Comparison of ENCODE assay signal across 28 mouse cellular contexts in the genomic region with DNA sequence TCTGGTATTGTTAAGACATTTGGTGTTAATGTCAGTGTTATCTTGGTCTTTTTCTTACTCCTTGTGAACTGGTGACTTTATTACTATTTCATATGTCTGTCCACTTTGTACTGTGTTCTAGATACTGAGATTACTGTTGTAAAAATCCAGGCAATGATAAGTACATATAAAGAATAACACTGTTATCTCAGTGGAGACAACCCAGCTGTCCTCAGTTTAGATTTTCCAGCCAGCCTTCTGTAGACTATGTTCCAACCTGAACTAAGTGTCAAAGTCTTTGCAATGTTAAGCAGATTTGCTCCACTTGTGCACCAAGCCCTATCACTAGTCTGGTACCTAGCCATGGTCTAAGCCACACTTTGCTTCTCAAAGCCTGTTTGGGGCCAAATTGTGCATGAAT.
DNase-seq lines count a peak whose midpoint lies in the region; ATAC-seq and TF ChIP-seq lines count a peak whose summit lies in the region.
"Had no signal": no experiment of that assay in that cellular context is flagged by ENCODE, and none has a peak within 500 bp of the region (broad histone marks: within the 10 kb centered on the region; RNA-seq: fewer than 3 reads in every experiment).

No protein-coding gene starts in this region.

- peak overlapping the region; percentile 92 for H3K27ac ChIP-seq in gastrocnemius, adult 2 months
- H3K27ac ChIP-seq in heart, embryonic 13.5 days (replicated peaks), result peak overlapping the region; percentile 91; the same call in 1 of the 2 replicates
- H3K27ac ChIP-seq in layer of hippocampus, adult 2 months, result peak overlapping the region; percentile 69
- H3K27ac ChIP-seq: embryonic facial prominence, embryonic 10.5 days; forebrain, embryonic 15.5 days; hindbrain, embryonic 10.5 days; limb, embryonic 10.5 days; macrophage; midbrain, embryonic 15.5 days; neural tube, embryonic 12.5 days had no signal

- no peak for DNase-seq in gastrocnemius, adult 2 months
- DNase-seq in gastrocnemius, postnatal 14 days, result no peak
- DNase-seq in heart, adult 8-10 months (ENCODE audit: low spot score), result no peak
- no peak for DNase-seq in layer of hippocampus, adult 2 months (ENCODE audit: low spot score in 2 of 2)
- no peak for DNase-seq in layer of hippocampus, adult 9-11 months
- DNase-seq in frontal cortex, postnatal 14 days (ENCODE audit: low spot score in 2 of 2), result no peak
- DNase-seq: adrenal gland, adult 8-10 months; cerebellum, adult 11-12 months; cerebellum, postnatal 10 days; gastrocnemius, postnatal 25 days; kidney, adult 8-10 months; kidney, postnatal 4 days; liver; liver, postnatal 0 days; right cerebral cortex, postnatal 14 days; spleen, adult 18-20 months; thymus, postnatal 14 days had no signal

- H3K9me3 ChIP-seq in heart, embryonic 13.5 days, result no peaks in the 10 kb centered on the region
- H3K9me3 ChIP-seq: embryonic facial prominence, embryonic 10.5 days; forebrain, embryonic 15.5 days; hindbrain, embryonic 10.5 days; limb, embryonic 10.5 days; midbrain, embryonic 15.5 days; neural tube, embryonic 12.5 days had no signal

- no peak overlapping the region for H3K9ac ChIP-seq in heart, embryonic 13.5 days
- H3K9ac ChIP-seq: forebrain, embryonic 15.5 days; liver, postnatal 0 days; midbrain, embryonic 15.5 days; neural tube, embryonic 12.5 days had no signal

- no peaks in the 10 kb centered on the region for H3K27me3 ChIP-seq in heart, embryonic 13.5 days (replicated peaks)
- H3K27me3 ChIP-seq: forebrain, embryonic 15.5 days; midbrain, embryonic 15.5 days; neural tube, embryonic 12.5 days had no signal

- no peaks in the 10 kb centered on the region for H3K36me3 ChIP-seq in heart, embryonic 13.5 days
- H3K36me3 ChIP-seq: embryonic facial prominence, embryonic 10.5 days; forebrain, embryonic 15.5 days; hindbrain, embryonic 10.5 days; limb, embryonic 10.5 days; midbrain, embryonic 15.5 days; neural tube, embryonic 12.5 days had no signal

- no peak for ATAC-seq in heart, embryonic 13.5 days (ENCODE audit: extremely low read depth, insufficient number of reproducible peaks, low FRiP score, low TSS enrichment)
- ATAC-seq: activated CD4-positive, CD25-positive, alpha-beta regulatory T cell, adult 4 months; forebrain, embryonic 15.5 days; hindbrain, embryonic 16.5 days; liver, postnatal 0 days; lung, postnatal 0 days; midbrain, embryonic 15.5 days had no signal

- H3K4me1 ChIP-seq in heart, embryonic 13.5 days, result peaks cover 72% of the 10 kb centered on the region
- H3K4me1 ChIP-seq: embryonic facial prominence, embryonic 10.5 days; limb, embryonic 10.5 days had no signal

- TF ChIP-seq CTCF in gastrocnemius, adult 2 months (IDR thresholded peaks at IDR 0.05), result no peak
- TF ChIP-seq CTCF in layer of hippocampus, adult 2 months (conservative IDR thresholded peaks at IDR 0.05), result no peak

- no peak overlapping the region for H3K4me3 ChIP-seq in gastrocnemius, adult 2 months
- no peak overlapping the region for H3K4me3 ChIP-seq in heart, embryonic 13.5 days
- H3K4me3 ChIP-seq in layer of hippocampus, adult 2 months, result no peak overlapping the region
- H3K4me3 ChIP-seq: embryonic facial prominence, embryonic 10.5 days; forebrain, embryonic 15.5 days; hindbrain, embryonic 10.5 days; limb, embryonic 10.5 days; midbrain, embryonic 15.5 days; neural tube, embryonic 12.5 days had no signal

- intact Hi-C loops in gastrocnemius, adult 2 months (cut with DNase I), result no loop called here
- intact Hi-C loops in gastrocnemius, postnatal 14 days (cut with DNase I; ENCODE audit: low total_unique reads), result no loop called here

- no peak overlapping the region for H3K4me2 ChIP-seq in heart, embryonic 13.5 days
- H3K4me2 ChIP-seq: forebrain, embryonic 15.5 days; midbrain, embryonic 15.5 days; neural tube, embryonic 12.5 days had no signal
